Mouse (Mus musculus) megakaryocyte, embryonic 14.5 days (primary cell): Measurements from ENCODE around the gene Dapk2. TPM values are rescaled to one million over a fixed set of nuclear protein-coding genes. Genes with fewer than 3 reads are reported as not detected.

Experiments
- H3K27me3 ChIP-seq: replicated peaks from 2 replicates; pipeline ENCODE3; 2012; ENCODE audit warnings: inconsistent platforms
- H3K36me3 ChIP-seq: replicated peaks from 2 replicates; pipeline ENCODE3; 2012; ENCODE audit warnings: low read length, inconsistent platforms, mixed read lengths
- H3K4me1 ChIP-seq: 2 replicates; pipeline ENCODE4 v1.6.1; 2012; ENCODE audit warnings: inconsistent platforms
- H3K4me3 ChIP-seq: replicated peaks from 2 replicates; pipeline ENCODE3; 2012; ENCODE audit warnings: moderate library complexity, mild to moderate bottlenecking, inconsistent platforms
- H3K9me3 ChIP-seq: 2 replicates; pipeline ENCODE4 v1.6.1; 2012; ENCODE audit warnings: inconsistent platforms
- FLI1 ChIP-seq: IDR thresholded peaks from 2 replicates; pipeline ENCODE4 v1.6.1; 2012; ENCODE audit warnings: low read length, inconsistent platforms, mixed read lengths
- GATA1 ChIP-seq: IDR thresholded peaks from 3 replicates; pipeline ENCODE4 v1.6.1; 2012; ENCODE audit warnings: mixed read lengths, low read length, inconsistent platforms, borderline replicate concordance
- polyA plus RNA-seq: library from polyadenylated mRNA; stranded (reverse); fragments of >175 nt; gene quantifications from 2 replicates; pipeline ENCODE4 v1.2.3, GENCODE M21; 2012; ENCODE audit warnings: low replicate concordance; ENCODE audit not compliant: insufficient read depth

Gene Dapk2
- polyA plus RNA-seq, 1 experiment, result 1.2 TPM

GRCm38 (mm10) chr9:66217970-66218369 is 59.9 kb downstream of the Dapk2 start:
- TF ChIP-seq GATA1, result no peak
- no peak for TF ChIP-seq FLI1
- no peaks in the 10 kb centered on the region for H3K36me3 ChIP-seq
- peaks cover 20% of the 10 kb centered on the region for H3K4me1 ChIP-seq
- no peak overlapping the region for H3K4me3 ChIP-seq
- no peaks in the 10 kb centered on the region for H3K9me3 ChIP-seq
- H3K27me3 ChIP-seq, result peaks cover 42% of the 10 kb centered on the region

DNA sequence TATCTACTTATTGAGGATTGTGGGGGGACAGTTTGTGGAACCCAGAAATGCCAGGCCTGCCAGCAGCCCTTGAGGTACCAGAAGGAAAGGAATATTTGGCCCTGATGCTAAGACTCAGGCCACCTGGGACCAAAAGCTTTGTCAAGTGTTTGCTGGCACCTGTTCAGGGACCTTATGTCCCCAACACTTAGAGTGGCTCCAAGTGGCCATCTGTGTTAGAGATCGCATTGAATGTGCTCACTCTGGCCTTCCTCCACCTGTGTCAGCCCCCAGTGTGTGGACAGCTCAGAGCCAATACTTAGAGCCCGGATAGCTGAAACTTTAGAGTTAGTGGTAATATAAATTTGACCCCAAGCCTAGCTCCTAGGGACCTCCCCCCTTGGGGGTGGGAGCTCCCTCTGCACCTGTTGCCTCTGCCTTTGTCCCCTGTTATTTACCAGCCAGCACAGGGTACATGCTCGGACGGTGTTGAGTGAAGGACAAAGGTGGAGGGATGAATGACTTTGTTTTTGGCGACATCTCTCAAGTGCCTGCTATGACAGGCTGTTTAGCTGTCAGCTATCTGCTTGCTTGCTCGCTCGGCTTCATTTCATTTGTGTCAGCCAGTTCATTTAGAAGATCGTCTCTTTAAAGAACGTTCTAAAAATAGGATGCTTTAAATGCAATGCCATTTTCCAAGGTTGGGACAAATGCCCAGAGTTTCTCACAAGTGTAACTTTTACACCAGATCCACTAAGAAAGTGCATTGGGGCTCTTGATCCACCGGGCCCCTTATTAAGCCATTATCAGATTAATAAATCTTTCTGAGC is 61.1 kb downstream of the Dapk2 start:
- Histone ChIP-seq H3K4me3 (no peak overlapping the region), H3K9me3 (no peaks in the 10 kb centered on the region), H3K27me3 (peaks cover 51% of the 10 kb centered on the region), H3K4me1 (peaks cover 9% of the 10 kb centered on the region), H3K36me3 (no peaks in the 10 kb centered on the region)
- no peak for TF ChIP-seq FLI1
- TF ChIP-seq GATA1, result no peak

DNA sequence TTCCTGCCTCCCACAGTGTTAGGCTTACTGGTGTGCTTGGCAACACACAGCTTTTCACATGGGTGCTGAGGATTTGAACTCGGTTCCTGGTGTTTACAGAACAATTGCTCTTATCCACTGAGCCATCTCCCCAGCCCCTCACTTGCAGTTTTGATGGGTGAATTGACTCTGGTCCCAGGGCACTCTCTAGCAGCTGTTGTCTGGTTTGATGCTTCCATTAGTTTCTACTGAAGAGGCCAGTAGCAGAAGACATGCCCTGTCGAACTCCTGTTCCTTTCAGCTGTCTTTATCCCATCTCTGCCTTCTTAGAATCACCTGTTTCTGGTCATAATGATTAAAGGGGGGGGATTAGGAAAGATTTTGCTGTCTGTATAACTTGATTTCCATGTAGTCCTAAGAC is 65.8 kb downstream of the Dapk2 start:
- H3K36me3 ChIP-seq, result no peaks in the 10 kb centered on the region
- no peaks in the 10 kb centered on the region for H3K9me3 ChIP-seq
- TF ChIP-seq FLI1, result no peak
- no peak for TF ChIP-seq GATA1
- H3K4me3 ChIP-seq, result no peak overlapping the region
- peaks cover 14% of the 10 kb centered on the region for H3K4me1 ChIP-seq
- H3K27me3 ChIP-seq, result peaks cover 66% of the 10 kb centered on the region

DNA sequence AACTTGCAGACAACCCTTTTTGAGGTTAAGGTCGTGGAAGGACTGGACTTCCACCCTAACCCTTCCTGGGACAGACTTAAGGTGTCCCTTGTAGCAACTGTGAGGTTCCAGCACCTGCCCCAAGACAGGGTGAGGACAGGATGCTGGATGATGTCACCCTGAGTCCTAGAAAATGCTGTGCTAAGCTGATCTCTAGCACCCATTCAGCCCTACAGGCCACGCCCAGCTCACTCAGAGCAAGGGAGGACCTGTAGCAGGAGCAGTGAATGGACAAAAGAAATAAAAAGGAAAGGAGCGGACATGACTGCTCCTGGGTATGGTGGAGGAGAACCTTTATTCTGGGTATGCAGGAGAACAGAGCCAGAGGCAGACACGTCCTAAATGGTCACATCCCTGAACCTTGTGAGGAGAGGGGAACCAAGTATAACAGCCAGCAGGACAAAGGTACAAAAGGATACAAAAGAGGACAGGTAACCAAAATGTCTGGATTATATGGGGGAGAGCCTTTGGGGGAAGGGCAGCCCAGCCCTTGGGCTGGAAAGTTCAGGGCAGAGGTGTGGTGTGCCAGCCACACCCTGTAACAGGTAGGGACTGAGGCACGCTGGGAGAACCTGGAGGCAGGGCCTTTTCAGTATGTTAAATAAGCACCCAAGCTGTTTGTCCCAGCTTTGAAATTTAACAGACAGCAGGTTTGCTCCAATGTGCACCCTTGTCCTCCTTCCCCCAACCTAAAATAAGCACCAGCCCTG is 67.9 kb downstream of the Dapk2 start:
- Histone ChIP-seq H3K9me3 (no peaks in the 10 kb centered on the region), H3K4me3 (no peak overlapping the region), H3K27me3 (peaks cover 57% of the 10 kb centered on the region), H3K4me1 (peaks cover 14% of the 10 kb centered on the region), H3K36me3 (no peaks in the 10 kb centered on the region)
- TF ChIP-seq FLI1 (no peak), GATA1 (no peak)

GRCm38 (mm10) chr9:66228456-66229151 is 70.6 kb downstream of the Dapk2 start:
- Histone ChIP-seq H3K4me3 (no peak overlapping the region), H3K9me3 (no peaks in the 10 kb centered on the region), H3K27me3 (peaks cover 55% of the 10 kb centered on the region), H3K4me1 (peaks cover 20% of the 10 kb centered on the region), H3K36me3 (no peaks in the 10 kb centered on the region)
- TF ChIP-seq GATA1 (no peak), FLI1 (no peak)

- peaks cover 7% of the 10 kb centered on the region for H3K36me3 ChIP-seq
- TF ChIP-seq GATA1 (no peak), FLI1 (no peak)
- H3K27me3 ChIP-seq, result peaks cover 58% of the 10 kb centered on the region
- H3K9me3 ChIP-seq, result peaks cover 17% of the 10 kb centered on the region
- H3K4me1 ChIP-seq, result peaks cover 17% of the 10 kb centered on the region
- no peak overlapping the region for H3K4me3 ChIP-seq
Measured at GRCm38 (mm10) chr9:66231820-66232479, 73.9 kb downstream of the Dapk2 start.

DNA sequence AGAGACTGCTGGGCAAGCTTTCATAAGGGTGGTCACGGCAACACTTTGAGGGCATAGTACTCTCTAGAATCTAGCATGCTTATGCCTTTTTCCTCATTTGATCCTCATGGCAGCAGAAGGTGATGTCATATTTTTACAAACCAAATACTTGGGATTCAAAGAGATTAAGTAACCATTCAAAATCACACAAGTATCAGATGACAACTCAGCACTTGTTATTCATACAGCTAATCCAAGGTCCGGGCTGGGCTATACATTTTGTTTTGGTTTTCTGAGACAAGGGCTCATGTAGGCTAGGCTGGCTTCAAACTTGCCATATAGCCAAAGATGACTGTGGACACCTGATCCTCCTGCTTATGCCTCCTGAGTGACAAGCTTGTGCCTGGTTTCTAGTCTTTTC is 78.6 kb downstream of the Dapk2 start:
- peaks cover 17% of the 10 kb centered on the region for H3K9me3 ChIP-seq
- TF ChIP-seq FLI1 (no peak), GATA1 (no peak)
- H3K27me3 ChIP-seq, result peaks cover 44% of the 10 kb centered on the region
- H3K4me1 ChIP-seq, result peaks cover 57% of the 10 kb centered on the region
- no peak overlapping the region for H3K4me3 ChIP-seq
- peaks cover 7% of the 10 kb centered on the region for H3K36me3 ChIP-seq

- peak overlapping the region; percentile 38 for H3K4me3 ChIP-seq
- peaks cover 55% of the 10 kb centered on the region for H3K4me1 ChIP-seq
- H3K27me3 ChIP-seq, result peaks cover 39% of the 10 kb centered on the region
- no peak for TF ChIP-seq FLI1
- no peak for TF ChIP-seq GATA1
- peaks cover 17% of the 10 kb centered on the region for H3K9me3 ChIP-seq
- H3K36me3 ChIP-seq, result peaks cover 7% of the 10 kb centered on the region
Measured at GRCm38 (mm10) chr9:66237742-66238141, 79.7 kb downstream of the Dapk2 start.

DNA sequence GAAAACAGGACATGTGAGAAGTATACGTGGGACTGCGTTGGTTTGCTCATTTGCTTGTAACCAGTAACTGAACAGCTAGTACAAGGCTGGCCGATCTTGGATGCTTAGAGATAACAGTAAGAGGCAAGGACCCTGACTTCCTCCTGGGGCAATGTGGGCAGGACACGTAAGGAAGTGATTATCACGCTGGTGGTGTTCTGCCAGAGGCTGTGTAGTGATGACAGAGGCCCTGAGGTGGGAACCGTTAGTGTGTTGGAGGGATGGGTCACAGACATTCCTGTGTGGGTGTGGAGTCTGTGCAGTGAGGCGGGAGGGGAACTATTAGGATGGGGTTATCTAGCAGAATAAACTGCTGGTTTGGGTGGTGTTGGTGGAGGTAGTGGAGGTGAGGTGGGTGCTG is 81.2 kb downstream of the Dapk2 start:
- Histone ChIP-seq H3K9me3 (peaks cover 17% of the 10 kb centered on the region), H3K36me3 (peaks cover 7% of the 10 kb centered on the region), H3K4me1 (peaks cover 62% of the 10 kb centered on the region), H3K4me3 (peak overlapping the region; percentile 70), H3K27me3 (peaks cover 32% of the 10 kb centered on the region)
- no peak for TF ChIP-seq FLI1
